Mouse (Mus musculus): ENCODE data around the gene Kdsr. TPM values are rescaled to one million over a fixed set of nuclear protein-coding genes. Genes with fewer than 3 reads are reported as not detected.

The Kdsr gene
- total and polyA plus RNA-seq, 3 experiments, result 3.3 to 6.3 (median 4.7) TPM

DNA sequence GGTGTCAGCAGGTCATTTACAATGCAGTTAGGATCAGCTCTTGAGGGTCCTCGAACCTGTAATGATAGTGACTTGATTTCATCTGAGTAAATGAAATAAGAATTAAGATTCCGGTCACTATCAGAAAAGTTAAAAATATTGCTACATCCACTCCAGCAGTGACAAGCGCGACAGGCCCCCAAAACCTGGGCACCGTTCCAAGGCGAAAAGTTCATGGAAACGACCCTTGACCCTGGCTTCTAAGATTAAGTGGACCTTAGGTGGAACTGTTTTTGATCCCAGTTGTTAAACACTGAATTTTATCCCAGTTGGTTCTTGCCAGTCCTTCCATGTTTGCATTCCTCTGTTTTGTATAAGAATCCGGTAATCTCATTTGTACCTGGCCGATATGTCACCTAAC, 14.6 kb upstream of the Kdsr start:
- Histone ChIP-seq H3K4me3 (replicated peaks in 1 of 3; ENCODE audit: low read depth in 2 of 3, low read length in 2 of 3, poor library complexity in 1 of 3) (no peak overlapping the region), H3K9me3 (replicated peaks; ENCODE audit: low read length) (no peaks in the 10 kb centered on the region), H3K36me3 (replicated peaks in 1 of 2; ENCODE audit: control insufficient read depth in 1 of 2, insufficient read depth in 1 of 2, low read length in 1 of 2) (peaks cover 57 to 86% of the 10 kb centered on the region in 2 experiments), H3K4me1 (ENCODE audit: control insufficient read depth in 1 of 2, insufficient read depth in 2 of 2) (no peaks in the 10 kb centered on the region), H3K4me2 (ENCODE audit: insufficient read depth, low read depth, poor library complexity, severe bottlenecking) (no peak overlapping the region), H3K27ac (ENCODE audit: insufficient read depth, low read depth) (no peak overlapping the region), H3K27me3 (replicated peaks) (no peaks in the 10 kb centered on the region), H3K9ac (ENCODE audit: insufficient read depth, low read depth) (no peak overlapping the region), H3K79me2 (replicated peaks; ENCODE audit: control insufficient read depth, extremely low read depth, insufficient read depth, poor library complexity, severe bottlenecking) (no peaks in the 10 kb centered on the region)
- DNase-seq (ENCODE audit: extremely low read depth), result no peak
- TF ChIP-seq POLR2AphosphoS2 (IDR thresholded peaks at IDR 0.05; ENCODE audit: low read depth, low read length) (no peak), MAX (IDR thresholded peaks at IDR 0.05; ENCODE audit: low read length) (no peak), POLR2A (IDR thresholded peaks at IDR 0.05; ENCODE audit: low read depth, low read length) (no peak), IRF4 (IDR thresholded peaks at IDR 0.05; ENCODE audit: low read depth, low read length) (no peak), MYC (IDR thresholded peaks at IDR 0.05; ENCODE audit: low read depth, low read length) (no peak), MAZ (IDR thresholded peaks at IDR 0.05; ENCODE audit: low read depth, low read length) (no peak), ZKSCAN1 (IDR thresholded peaks at IDR 0.05; ENCODE audit: borderline replicate concordance, low read depth, low read length) (no peak), JUND (conservative IDR thresholded peaks at IDR 0.05; ENCODE audit: low read depth, low read length) (no peak), GABPA (IDR thresholded peaks at IDR 0.05; ENCODE audit: insufficient replicate concordance, low read depth, low read length) (no peak), USF1 (IDR thresholded peaks at IDR 0.05; ENCODE audit: low read depth, low read length) (no peak)
- dilution Hi-C loops (cut with MboI; ENCODE audit: extremely low pct_ligation_motif_present, extremely low pct_unique_long_range_greater_than_20kb, low sequenced_read_pairs) (no loop called here), in situ Hi-C loops (cut with MboI; ENCODE audit: low pct_ligation_motif_present, low pct_unique_long_range_greater_than_20kb, low sequenced_read_pairs) (no loop called here)

- dilution Hi-C loops (cut with MboI; ENCODE audit: extremely low pct_ligation_motif_present, extremely low pct_unique_long_range_greater_than_20kb, low sequenced_read_pairs), result no loop called here
- in situ Hi-C loops (cut with MboI; ENCODE audit: low pct_ligation_motif_present, low pct_unique_long_range_greater_than_20kb, low sequenced_read_pairs), result no loop called here
These were observed 9.2 kb upstream of the Kdsr start for GRCm38 (mm10) chr1:106768773-106769172.

GRCm38 (mm10) chr1:106765771-106766170, 6.2 kb upstream of the Kdsr start:
- no peak overlapping the region for H3K4me3 ChIP-seq (replicated peaks in 1 of 3; ENCODE audit: low read depth in 2 of 3, low read length in 2 of 3, poor library complexity in 1 of 3)
- TF ChIP-seq MAFK (IDR thresholded peaks at IDR 0.05; ENCODE audit: insufficient replicate concordance, low read length), result no peak
- no peak for TF ChIP-seq USF1 (IDR thresholded peaks at IDR 0.05; ENCODE audit: low read depth, low read length)
- TF ChIP-seq JUN (IDR thresholded peaks at IDR 0.05; ENCODE audit: insufficient read depth, low read depth, low read length), result no peak
- TF ChIP-seq NRF1 (IDR thresholded peaks at IDR 0.05; ENCODE audit: low read depth, low read length), result no peak
- TF ChIP-seq RCOR1 (conservative IDR thresholded peaks at IDR 0.05; ENCODE audit: low read depth, low read length), result no peak
- TF ChIP-seq PAX5 (IDR thresholded peaks at IDR 0.05; ENCODE audit: low read length), result no peak
- no peak for TF ChIP-seq MEF2A (IDR thresholded peaks at IDR 0.05; ENCODE audit: borderline replicate concordance, low read depth, low read length)
- TF ChIP-seq IRF4 (IDR thresholded peaks at IDR 0.05; ENCODE audit: low read depth, low read length), result no peak
- TF ChIP-seq MXI1 (IDR thresholded peaks at IDR 0.05; ENCODE audit: low read depth, low read length), result no peak
- TF ChIP-seq ETS1 (conservative IDR thresholded peaks at IDR 0.05; ENCODE audit: low read depth, low read length), result no peak
- TF ChIP-seq MYC (IDR thresholded peaks at IDR 0.05; ENCODE audit: low read depth, low read length), result no peak
- no peak for TF ChIP-seq CHD2 (IDR thresholded peaks at IDR 0.05; ENCODE audit: low read length)
- no peak for TF ChIP-seq GABPA (IDR thresholded peaks at IDR 0.05; ENCODE audit: insufficient replicate concordance, low read depth, low read length)
- no peak for TF ChIP-seq EP300 (IDR thresholded peaks at IDR 0.05; ENCODE audit: low read length)
- TF ChIP-seq NELFE (IDR thresholded peaks at IDR 0.05; ENCODE audit: low read depth, low read length), result no peak
- in situ Hi-C loops (cut with MboI; ENCODE audit: low pct_ligation_motif_present, low pct_unique_long_range_greater_than_20kb, low sequenced_read_pairs) (no loop called here), dilution Hi-C loops (cut with MboI; ENCODE audit: extremely low pct_ligation_motif_present, extremely low pct_unique_long_range_greater_than_20kb, low sequenced_read_pairs) (no loop called here)
- H3K9ac ChIP-seq (ENCODE audit: insufficient read depth, low read depth), result no peak overlapping the region
- H3K9me3 ChIP-seq (replicated peaks; ENCODE audit: low read length), result no peaks in the 10 kb centered on the region
- no peaks in the 10 kb centered on the region for H3K79me2 ChIP-seq (replicated peaks; ENCODE audit: control insufficient read depth, extremely low read depth, insufficient read depth, poor library complexity, severe bottlenecking)
- peaks cover 27 to 71% of the 10 kb centered on the region in 2 experiments for H3K36me3 ChIP-seq (replicated peaks in 1 of 2; ENCODE audit: control insufficient read depth in 1 of 2, insufficient read depth in 1 of 2, low read length in 1 of 2)
- no peak overlapping the region for H3K27ac ChIP-seq (ENCODE audit: insufficient read depth, low read depth)
- H3K27me3 ChIP-seq (replicated peaks), result no peaks in the 10 kb centered on the region
- no peak overlapping the region for H3K4me2 ChIP-seq (ENCODE audit: insufficient read depth, low read depth, poor library complexity, severe bottlenecking)
- peaks cover 6 to 16% of the 10 kb centered on the region in 2 experiments for H3K4me1 ChIP-seq (ENCODE audit: control insufficient read depth in 1 of 2, insufficient read depth in 2 of 2)
- no peak for DNase-seq (ENCODE audit: extremely low read depth)

More at GRCm38 (mm10) chr1:106768773-106769172, 9.2 kb upstream of the Kdsr start:
- Histone ChIP-seq H3K9me3 (replicated peaks; ENCODE audit: low read length) (no peaks in the 10 kb centered on the region), H3K27me3 (replicated peaks) (no peaks in the 10 kb centered on the region), H3K4me3 (replicated peaks in 1 of 3; ENCODE audit: low read depth in 2 of 3, low read length in 2 of 3, poor library complexity in 1 of 3) (no peak overlapping the region), H3K79me2 (replicated peaks; ENCODE audit: control insufficient read depth, extremely low read depth, insufficient read depth, poor library complexity, severe bottlenecking) (no peaks in the 10 kb centered on the region), H3K4me1 (ENCODE audit: control insufficient read depth in 1 of 2, insufficient read depth in 2 of 2) (peaks cover 6 to 16% of the 10 kb centered on the region in 2 experiments), H3K4me2 (ENCODE audit: insufficient read depth, low read depth, poor library complexity, severe bottlenecking) (no peak overlapping the region), H3K9ac (ENCODE audit: insufficient read depth, low read depth) (no peak overlapping the region), H3K36me3 (replicated peaks in 1 of 2; ENCODE audit: control insufficient read depth in 1 of 2, insufficient read depth in 1 of 2, low read length in 1 of 2) (peaks cover 42 to 84% of the 10 kb centered on the region in 2 experiments), H3K27ac (ENCODE audit: insufficient read depth, low read depth) (no peak overlapping the region)
- TF ChIP-seq CTCF (conservative IDR thresholded peaks at IDR 0.05 in 1 of 2, IDR thresholded peaks at IDR 0.05 in 1 of 2; ENCODE audit: low read depth in 2 of 2, low read length in 2 of 2) (no peak), CHD2 (IDR thresholded peaks at IDR 0.05; ENCODE audit: low read length) (no peak), MEF2A (IDR thresholded peaks at IDR 0.05; ENCODE audit: borderline replicate concordance, low read depth, low read length) (no peak), TCF12 (IDR thresholded peaks at IDR 0.05; ENCODE audit: low read depth, low read length) (no peak), MAFK (IDR thresholded peaks at IDR 0.05; ENCODE audit: insufficient replicate concordance, low read length) (no peak), POLR2A (IDR thresholded peaks at IDR 0.05; ENCODE audit: low read depth, low read length) (no peak), RAD21 (IDR thresholded peaks at IDR 0.05; ENCODE audit: low read depth, low read length) (no peak)
- DNase-seq (ENCODE audit: extremely low read depth), result no peak

Measured in CH12.LX (cell line).